Mouse (Mus musculus) olfactory bulb, adult 2 months (tissue): ENCODE measurements around the gene Gm14124.

ENCODE experiments used
- CTCF ChIP-seq: fragments of 200-500 bp; IDR thresholded peaks from 2 replicates; pipeline ENCODE4 v1.5.1; 2012; ENCODE audit warnings: low read depth, mild to moderate bottlenecking, low read length, moderate library complexity; ENCODE audit not compliant: insufficient read depth
- POLR2A ChIP-seq: fragments of 200-500 bp; IDR thresholded peaks from 2 replicates; pipeline ENCODE4 v1.6.1; 2012; ENCODE audit warnings: mild to moderate bottlenecking, low read depth, low read length, moderate library complexity; ENCODE audit not compliant: insufficient read depth

DNA sequence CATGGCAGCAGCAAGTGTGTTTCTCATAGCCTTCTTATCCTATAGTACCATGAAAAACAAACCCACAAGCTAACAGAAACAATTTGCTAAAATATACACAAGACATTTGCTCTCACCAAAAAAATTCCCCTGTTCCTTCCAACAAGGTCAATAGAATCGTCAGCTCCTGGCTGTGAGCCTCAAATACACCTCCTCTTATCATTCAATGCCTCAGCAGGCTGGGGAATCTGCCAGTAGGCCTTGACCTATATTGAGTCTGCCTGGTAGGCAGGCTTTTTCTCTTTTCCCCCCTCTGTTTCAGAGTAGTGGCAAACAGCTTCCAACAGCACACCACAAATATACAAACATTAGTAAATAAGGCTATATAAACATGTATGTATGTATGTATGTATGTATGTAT lies 41.8 kb downstream of the Gm14124 start:
- no peak for TF ChIP-seq CTCF
- no peak for TF ChIP-seq POLR2A
